Mouse (Mus musculus): ENCODE measurements at regions not wholly inside any gene's neighbourhood (a gene's known extent, or its start where the extent isn't known, plus 50 kb on each side); places are given as distances from the start of the nearest gene placed in this dataset.

DNA sequence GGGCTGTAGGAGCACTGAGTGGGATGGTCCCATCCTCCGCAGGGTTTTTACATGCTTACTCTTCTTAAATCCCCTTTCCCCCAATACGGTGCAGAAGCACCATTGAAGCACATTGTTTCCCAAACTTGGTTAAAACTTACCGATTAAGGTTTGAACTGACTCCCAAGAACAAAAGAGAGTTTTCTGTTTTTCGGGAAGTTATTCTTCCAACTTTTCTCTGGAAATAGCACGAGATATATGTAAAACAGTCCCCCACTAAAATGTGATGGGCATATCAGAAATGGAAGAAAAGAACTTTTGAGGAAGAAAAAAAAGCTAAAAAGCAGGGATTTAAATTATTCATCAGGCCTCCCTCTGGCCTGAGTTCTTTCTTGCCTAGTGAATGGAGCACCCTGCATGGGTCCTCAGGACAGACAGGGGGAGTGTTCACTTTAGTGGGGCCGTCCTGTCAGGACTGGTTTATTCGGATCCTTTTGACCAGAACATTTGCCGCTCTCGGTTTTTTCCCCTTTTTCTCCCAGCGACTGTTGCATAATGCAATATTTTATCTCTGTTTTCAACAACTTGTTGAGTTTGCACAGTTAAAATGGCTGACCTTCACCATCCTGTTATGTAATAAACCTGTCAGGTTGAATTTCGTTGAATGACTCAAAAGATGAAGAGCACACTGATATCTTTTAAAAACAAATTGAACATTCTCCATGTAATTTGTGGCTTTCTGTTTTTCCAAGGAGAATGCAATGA is 187.4 kb upstream of the Dnajc24 start:
- Histone ChIP-seq H3K4me2 (no peak overlapping the region), H3K27me3 (peaks cover 25% of the 10 kb centered on the region), H3K4me3 (no peak overlapping the region), H3K27ac (replicated peaks) (no peak overlapping the region), H3K9me3 (no peaks in the 10 kb centered on the region), H3K9ac (no peak overlapping the region), H3K36me3 (no peaks in the 10 kb centered on the region), H3K4me1 (replicated peaks) (peaks cover 30% of the 10 kb centered on the region)
- 15% methylated on average over 11 of the region's 11 CpGs for WGBS
- no peak for ATAC-seq (ENCODE audit: low read depth)

DNA sequence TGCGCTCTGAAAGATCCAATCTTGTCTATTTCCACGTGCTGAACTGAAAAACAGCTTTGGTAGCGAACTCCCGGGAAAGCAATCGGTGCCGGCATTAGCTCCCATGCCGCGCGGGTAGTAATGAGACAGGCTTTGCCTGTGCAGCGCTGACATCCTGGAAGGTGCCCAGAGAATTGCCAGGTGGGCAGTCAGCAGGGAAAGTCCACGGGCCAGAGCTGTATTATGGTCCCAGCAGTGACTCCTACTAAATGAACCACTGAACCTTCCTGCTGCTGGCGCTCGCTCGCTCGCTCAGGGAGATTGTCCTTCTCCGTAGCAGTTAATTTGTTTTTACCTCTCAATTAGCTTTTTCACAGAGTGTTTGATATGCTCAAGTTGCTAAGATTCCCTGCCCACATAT is 180.3 kb upstream of the Dnajc24 start:
- Histone ChIP-seq H3K27ac (replicated peaks) (no peak overlapping the region), H3K4me3 (no peak overlapping the region), H3K4me2 (peak overlapping the region; percentile 28), H3K9ac (no peak overlapping the region), H3K36me3 (no peaks in the 10 kb centered on the region), H3K9me3 (no peaks in the 10 kb centered on the region), H3K27me3 (peaks cover 4% of the 10 kb centered on the region; the same call in 1 of the 2 replicates), H3K4me1 (replicated peaks) (peaks cover 13% of the 10 kb centered on the region)
- no peak; the same call in 1 of the 2 replicates for ATAC-seq (ENCODE audit: low read depth)
- WGBS = 46% methylated on average over 16 of the region's 16 CpGs

GRCm38 (mm10) chr2:106182051-106182450 is 178.7 kb upstream of the Dnajc24 start:
- no peaks in the 10 kb centered on the region for H3K36me3 ChIP-seq
- no peak overlapping the region for H3K9ac ChIP-seq
- no peak overlapping the region for H3K27ac ChIP-seq (replicated peaks)
- peaks cover 13% of the 10 kb centered on the region for H3K4me1 ChIP-seq (replicated peaks)
- peak overlapping the region; percentile 12; the same call in 1 of the 2 replicates for H3K4me3 ChIP-seq
- 0 out of 2 replicates have a peak, but pooled peaks cover 1% of the 10 kb centered on the region for H3K27me3 ChIP-seq
- H3K9me3 ChIP-seq = no peaks in the 10 kb centered on the region
- 2% methylated on average over 9 of the region's 10 CpGs for WGBS
- H3K4me2 ChIP-seq = peak overlapping the region; percentile 45
- peak; percentile 86 for ATAC-seq (ENCODE audit: low read depth)

DNA sequence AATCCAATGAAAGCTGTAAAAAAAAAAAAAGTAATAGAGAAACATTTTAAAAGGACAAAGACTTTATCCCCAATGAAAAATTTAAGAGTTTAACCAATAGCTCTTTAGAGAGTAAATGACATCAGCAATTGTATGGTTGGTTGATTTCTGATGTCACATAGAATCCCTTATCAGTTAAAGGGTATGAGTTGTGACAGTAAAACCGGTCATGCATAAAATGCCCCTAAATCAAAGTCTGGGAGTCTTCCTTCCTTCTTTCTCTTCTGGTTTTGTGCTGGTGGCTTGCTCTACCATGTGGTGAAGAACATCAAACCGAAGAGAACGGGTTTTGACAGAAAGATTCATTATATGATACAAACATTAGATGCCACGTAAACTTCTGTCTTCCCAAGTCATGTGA is 159.3 kb upstream of the Dnajc24 start:
- peaks cover 5% of the 10 kb centered on the region; the same call in 1 of the 2 replicates for H3K4me1 ChIP-seq (replicated peaks)
- no peak overlapping the region for H3K4me2 ChIP-seq
- 30% methylated on average over 4 of the region's 4 CpGs for WGBS
- H3K4me3 ChIP-seq = no peak overlapping the region
- no peak overlapping the region for H3K9ac ChIP-seq
- no peaks in the 10 kb centered on the region for H3K27me3 ChIP-seq
- H3K36me3 ChIP-seq = no peaks in the 10 kb centered on the region
- H3K27ac ChIP-seq (replicated peaks) = no peak overlapping the region
- H3K9me3 ChIP-seq = no peaks in the 10 kb centered on the region
- ATAC-seq (ENCODE audit: low read depth) = no peak

- Histone ChIP-seq H3K4me2 (no peak overlapping the region), H3K4me1 (replicated peaks) (peaks cover 5% of the 10 kb centered on the region; the same call in 1 of the 2 replicates), H3K9ac (no peak overlapping the region), H3K36me3 (no peaks in the 10 kb centered on the region), H3K9me3 (no peaks in the 10 kb centered on the region), H3K27ac (replicated peaks) (no peak overlapping the region), H3K4me3 (no peak overlapping the region), H3K27me3 (no peaks in the 10 kb centered on the region)
- ATAC-seq (ENCODE audit: low read depth) = no peak
- 14% methylated on average over 5 of the region's 5 CpGs for WGBS
Observed at GRCm38 (mm10) chr2:106161877-106162276, 158.5 kb upstream of the Dnajc24 start.

GRCm38 (mm10) chr2:106149701-106150100 is 146.4 kb upstream of the Dnajc24 start:
- Histone ChIP-seq H3K4me2 (no peak overlapping the region), H3K9ac (no peak overlapping the region), H3K36me3 (no peaks in the 10 kb centered on the region), H3K4me1 (replicated peaks) (no peaks in the 10 kb centered on the region), H3K27ac (replicated peaks) (no peak overlapping the region), H3K27me3 (no peaks in the 10 kb centered on the region), H3K4me3 (no peak overlapping the region), H3K9me3 (peaks cover 3% of the 10 kb centered on the region; the same call in 1 of the 2 replicates)
- ATAC-seq (ENCODE audit: low read depth) = peak; percentile 63
- 10% methylated on average over 3 of the region's 3 CpGs for WGBS

DNA sequence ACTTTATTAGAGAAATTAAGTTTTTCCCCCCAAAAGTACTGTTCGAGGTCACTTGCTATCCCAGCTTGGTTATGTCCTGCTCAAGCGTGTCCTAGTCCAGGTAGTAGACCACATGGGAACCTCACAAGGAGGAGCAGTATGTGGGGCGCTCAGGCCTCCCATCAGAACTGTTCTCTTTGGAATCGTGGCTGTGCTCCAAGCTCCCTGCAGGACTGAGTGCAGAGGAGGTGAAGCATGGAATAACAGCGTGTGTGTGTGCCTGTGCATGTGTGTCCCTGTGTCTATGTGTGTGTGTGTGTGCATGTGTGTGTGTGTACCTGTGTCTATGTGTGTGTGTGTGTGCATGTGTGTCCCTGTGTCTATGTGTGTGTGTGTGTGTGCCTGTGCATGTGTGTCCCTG is 137.6 kb upstream of the Dnajc24 start:
- Histone ChIP-seq H3K4me2 (no peak overlapping the region), H3K27ac (replicated peaks) (no peak overlapping the region), H3K9me3 (no peaks in the 10 kb centered on the region), H3K9ac (no peak overlapping the region), H3K4me1 (replicated peaks) (no peaks in the 10 kb centered on the region), H3K4me3 (no peak overlapping the region), H3K27me3 (no peaks in the 10 kb centered on the region), H3K36me3 (no peaks in the 10 kb centered on the region)
- WGBS = 91% methylated on average over 5 of the region's 5 CpGs
- no peak for ATAC-seq (ENCODE audit: low read depth)

- Histone ChIP-seq H3K4me2 (no peak overlapping the region), H3K36me3 (no peaks in the 10 kb centered on the region), H3K27me3 (no peaks in the 10 kb centered on the region), H3K27ac (replicated peaks) (no peak overlapping the region), H3K9me3 (no peaks in the 10 kb centered on the region), H3K4me1 (replicated peaks) (no peaks in the 10 kb centered on the region), H3K4me3 (no peak overlapping the region), H3K9ac (no peak overlapping the region)
- 96% methylated on average over 2 of the region's 2 CpGs for WGBS
- ATAC-seq (ENCODE audit: low read depth) = no peak
Observed at GRCm38 (mm10) chr2:106101002-106101401, 97.7 kb upstream of the Dnajc24 start.

DNA sequence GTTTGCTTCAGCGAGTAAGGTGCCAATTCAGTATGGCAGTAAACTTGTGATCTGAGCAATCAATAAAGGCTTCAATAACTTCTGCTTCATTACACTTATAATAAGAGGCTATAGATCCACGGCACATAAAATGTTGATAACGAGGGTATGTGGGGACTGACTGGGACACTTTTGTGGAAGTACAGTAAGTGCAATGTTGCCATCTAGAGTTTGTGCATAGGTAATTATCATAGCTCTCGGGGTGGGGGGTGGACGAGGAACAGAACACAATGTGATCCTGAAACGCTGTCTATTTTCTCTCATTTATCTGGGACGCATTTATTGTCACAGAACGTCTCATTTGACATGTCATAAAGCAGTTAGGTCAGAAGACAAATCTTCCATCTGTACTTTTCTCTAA is 82.8 kb upstream of the Dnajc24 start:
- H3K4me2 ChIP-seq = no peak overlapping the region
- H3K4me3 ChIP-seq = no peak overlapping the region
- peaks cover 14% of the 10 kb centered on the region for H3K4me1 ChIP-seq (replicated peaks)
- H3K36me3 ChIP-seq = no peaks in the 10 kb centered on the region
- no peak overlapping the region for H3K9ac ChIP-seq
- peaks cover 7% of the 10 kb centered on the region; the same call in 1 of the 2 replicates for H3K27me3 ChIP-seq
- H3K9me3 ChIP-seq = no peaks in the 10 kb centered on the region
- H3K27ac ChIP-seq (replicated peaks) = no peak overlapping the region
- ATAC-seq (ENCODE audit: low read depth) = no peak
- 23% methylated on average over 8 of the region's 8 CpGs for WGBS

- ATAC-seq (ENCODE audit: low read depth) = peak; percentile 86
- peaks cover 14% of the 10 kb centered on the region for H3K4me1 ChIP-seq (replicated peaks)
- H3K36me3 ChIP-seq = no peaks in the 10 kb centered on the region
- H3K9ac ChIP-seq = no peak overlapping the region
- H3K9me3 ChIP-seq = no peaks in the 10 kb centered on the region
- no peak overlapping the region for H3K27ac ChIP-seq (replicated peaks)
- H3K27me3 ChIP-seq = peaks cover 16% of the 10 kb centered on the region; the same call in 1 of the 2 replicates
- WGBS = 9% methylated on average over 11 of the region's 11 CpGs
- no peak overlapping the region for H3K4me3 ChIP-seq
- peak overlapping the region; percentile 18 for H3K4me2 ChIP-seq
Observed at GRCm38 (mm10) chr2:106083801-106084800, 80.8 kb upstream of the Dnajc24 start.

- Histone ChIP-seq H3K36me3 (no peaks in the 10 kb centered on the region), H3K9ac (no peak overlapping the region), H3K9me3 (no peaks in the 10 kb centered on the region), H3K4me3 (no peak overlapping the region), H3K27ac (replicated peaks) (no peak overlapping the region), H3K27me3 (peaks cover 17% of the 10 kb centered on the region), H3K4me2 (no peak overlapping the region), H3K4me1 (replicated peaks) (peaks cover 14% of the 10 kb centered on the region)
- 46% methylated on average over 8 of the region's 8 CpGs for WGBS
- ATAC-seq (ENCODE audit: low read depth) = no peak
Observed at GRCm38 (mm10) chr2:106083001-106083400, 79.7 kb upstream of the Dnajc24 start.

GRCm38 (mm10) chr2:106081951-106082350 is 78.6 kb upstream of the Dnajc24 start:
- no peak overlapping the region for H3K4me2 ChIP-seq
- peaks cover 26% of the 10 kb centered on the region for H3K27me3 ChIP-seq
- H3K9ac ChIP-seq = no peak overlapping the region
- no peaks in the 10 kb centered on the region for H3K9me3 ChIP-seq
- no peaks in the 10 kb centered on the region for H3K36me3 ChIP-seq
- H3K4me1 ChIP-seq (replicated peaks) = peaks cover 14% of the 10 kb centered on the region
- no peak for ATAC-seq (ENCODE audit: low read depth)
- no peak overlapping the region for H3K27ac ChIP-seq (replicated peaks)
- 2% methylated on average over 7 of the region's 7 CpGs for WGBS
- H3K4me3 ChIP-seq = no peak overlapping the region
